In genomic region chrX:75834286-75834685, GRCm38 (mm10) we compare ENCODE assay signal across 23 mouse cellular contexts. TPM values are rescaled to one million over a fixed set of nuclear protein-coding genes. Genes with fewer than 3 reads are reported as not detected.
DNase-seq lines count a peak whose midpoint lies in the region; ATAC-seq and TF ChIP-seq lines count a peak whose summit lies in the region.
"Had no signal": no experiment of that assay in that cellular context is flagged by ENCODE, and none has a peak within 500 bp of the region (broad histone marks: within the 10 kb centered on the region; RNA-seq: fewer than 3 reads in every experiment).

No protein-coding gene starts in this region.

- no peak for TF ChIP-seq CTCF in liver, adult 2 months (IDR thresholded peaks at IDR 0.05; ENCODE audit: low read depth, low read length)
- no peak for TF ChIP-seq CTCF in embryonic fibroblast, embryonic 13.5 days (IDR thresholded peaks at IDR 0.05; ENCODE audit: borderline replicate concordance, insufficient read depth, low read length)

- H3K36me3 ChIP-seq in liver, adult 2 months (ENCODE audit: control insufficient read depth, insufficient read depth, low read length) = no peaks in the 10 kb centered on the region
- H3K36me3 ChIP-seq in liver, embryonic 12.5 days = no peaks in the 10 kb centered on the region
- H3K36me3 ChIP-seq: embryonic facial prominence, embryonic 12.5 days; forebrain, embryonic 15.5 days; heart, embryonic 12.5 days; hindbrain, embryonic 13.5 days; limb, embryonic 13.5 days; liver, embryonic 15.5 days; midbrain, embryonic 13.5 days; stomach, embryonic 15.5 days had no signal

- 61% methylated on average over 2 of the region's 2 CpGs for WGBS in liver, adult 2 months
- 76% methylated on average over 2 of the region's 2 CpGs for WGBS in liver, embryonic 12.5 days (ENCODE audit: insufficient replicate concordance)

- peak; percentile 35 for DNase-seq in liver, adult 2 months (ENCODE audit: extremely low read depth, low read depth, low spot score)
- peak; percentile 42 for DNase-seq in Muller cell, postnatal 12 days (ENCODE audit: inconsistent ontology term)
- peak; percentile 13 to 38 for DNase-seq in lung, postnatal 4 days
- DNase-seq in ovary, postnatal 14 days (ENCODE audit: low spot score) = no peak
- DNase-seq in thymus, postnatal 25 days = no peak
- DNase-seq in spleen, adult 12 weeks (ENCODE audit: low spot score) = no peak
- DNase-seq: cerebellum, adult 9-11 months; heart, postnatal 14 days; kidney, postnatal 36 days; right cerebral cortex, postnatal 14 days; thymus, adult 2 months had no signal

- peaks cover 2% of the 10 kb centered on the region; the same call in 1 of the 2 replicates for H3K79me2 ChIP-seq in liver, adult 2 months (ENCODE audit: control insufficient read depth, insufficient read depth, low read length)

- no peak for ATAC-seq in liver, embryonic 12.5 days
- ATAC-seq: CD4-positive, CD25-positive, alpha-beta regulatory T cell, adult 4 months; forebrain, embryonic 15.5 days; inflammation-experienced regulatory T-cells, adult 6 months; midbrain, embryonic 13.5 days had no signal

- H3K4me3 ChIP-seq in liver, adult 2 months (ENCODE audit: insufficient read depth, low read depth, low read length) = no peak overlapping the region
- no peak overlapping the region for H3K4me3 ChIP-seq in liver, embryonic 12.5 days
- no peak overlapping the region for H3K4me3 ChIP-seq in embryonic fibroblast, embryonic 13.5 days (ENCODE audit: insufficient read depth, low read length)
- H3K4me3 ChIP-seq: embryonic facial prominence, embryonic 12.5 days; forebrain, embryonic 15.5 days; heart, embryonic 12.5 days; hindbrain, embryonic 13.5 days; limb, embryonic 13.5 days; liver, embryonic 15.5 days; midbrain, embryonic 13.5 days; stomach, embryonic 15.5 days had no signal

- no peaks in the 10 kb centered on the region for H3K27me3 ChIP-seq in liver, adult 2 months (ENCODE audit: control insufficient read depth, insufficient read depth, low read length)
- no peaks in the 10 kb centered on the region for H3K27me3 ChIP-seq in liver, embryonic 12.5 days (replicated peaks)
- H3K27me3 ChIP-seq: embryonic facial prominence, embryonic 12.5 days; forebrain, embryonic 15.5 days; heart, embryonic 12.5 days; hindbrain, embryonic 13.5 days; limb, embryonic 13.5 days; liver, embryonic 15.5 days; midbrain, embryonic 13.5 days; stomach, embryonic 15.5 days had no signal

- no peak for TF ChIP-seq POLR2A in liver, adult 2 months (IDR thresholded peaks at IDR 0.05; ENCODE audit: extremely low read depth, insufficient read depth, low read length)
- TF ChIP-seq POLR2A in embryonic fibroblast, embryonic 13.5 days (IDR thresholded peaks at IDR 0.05; ENCODE audit: low read depth, low read length) = no peak

- H3K9me3 ChIP-seq in liver, embryonic 12.5 days (replicated peaks) = no peaks in the 10 kb centered on the region
- H3K9me3 ChIP-seq: embryonic facial prominence, embryonic 12.5 days; forebrain, embryonic 15.5 days; heart, embryonic 12.5 days; hindbrain, embryonic 13.5 days; limb, embryonic 13.5 days; liver, embryonic 15.5 days; midbrain, embryonic 13.5 days; stomach, embryonic 15.5 days had no signal

- no peak overlapping the region for H3K4me2 ChIP-seq in liver, embryonic 12.5 days
- H3K4me2 ChIP-seq: embryonic facial prominence, embryonic 12.5 days; forebrain, embryonic 15.5 days; heart, embryonic 12.5 days; hindbrain, embryonic 13.5 days; limb, embryonic 13.5 days; liver, embryonic 15.5 days; midbrain, embryonic 13.5 days; stomach, embryonic 15.5 days had no signal

- peaks cover 2% of the 10 kb centered on the region; the same call in 1 of the 2 replicates for H3K4me1 ChIP-seq in liver, adult 2 months (ENCODE audit: control insufficient read depth, insufficient read depth, low read length)
- H3K4me1 ChIP-seq in liver, embryonic 12.5 days = no peaks in the 10 kb centered on the region
- H3K4me1 ChIP-seq in embryonic fibroblast, embryonic 13.5 days (ENCODE audit: control insufficient read depth, insufficient read depth, low read length) = peaks cover 5% of the 10 kb centered on the region
- H3K4me1 ChIP-seq: embryonic facial prominence, embryonic 12.5 days; forebrain, embryonic 15.5 days; heart, embryonic 12.5 days; hindbrain, embryonic 13.5 days; limb, embryonic 13.5 days; liver, embryonic 15.5 days; stomach, embryonic 15.5 days had no signal

- H3K27ac ChIP-seq in liver, adult 2 months (replicated peaks; ENCODE audit: insufficient read depth, low read depth, low read length) = no peak overlapping the region
- H3K27ac ChIP-seq in liver, embryonic 12.5 days = no peak overlapping the region
- peak overlapping the region; percentile 88 for H3K27ac ChIP-seq in embryonic fibroblast, embryonic 13.5 days (ENCODE audit: insufficient read depth, low read length)
- H3K27ac ChIP-seq: embryonic facial prominence, embryonic 12.5 days; forebrain, embryonic 15.5 days; hindbrain, embryonic 13.5 days; limb, embryonic 13.5 days; liver, embryonic 15.5 days; midbrain, embryonic 13.5 days; stomach, embryonic 15.5 days had no signal

- no peak overlapping the region for H3K9ac ChIP-seq in liver, adult 2 months (ENCODE audit: low read depth, low read length)
- H3K9ac ChIP-seq in liver, embryonic 12.5 days = no peak overlapping the region
- H3K9ac ChIP-seq: embryonic facial prominence, embryonic 12.5 days; forebrain, embryonic 15.5 days; heart, embryonic 12.5 days; hindbrain, embryonic 13.5 days; limb, embryonic 13.5 days; liver, embryonic 15.5 days; midbrain, embryonic 13.5 days; stomach, embryonic 15.5 days had no signal

RNA-seq across cellular contexts. Expression of gene Pls3, which starts 40.7 kb away (rescaled TPM):
- 64.2 and 77.7 TPM in 2 replicates for total RNA-seq in liver, adult 2 months (2014; rRNA removed)
- 10.6 and 15.8 TPM in 2 replicates for polyA plus RNA-seq in liver, adult 2 months (2012; rRNA removed)
- 17.0 and 20.6 TPM in 2 replicates for polyA plus RNA-seq in liver, embryonic 12.5 days (2016; fragmentation: Nextera tagmentation; extraction: Ambion mirVana)
- polyA plus RNA-seq in embryonic fibroblast, embryonic 13.5 days (2011; ENCODE audit: insufficient read length, low read depth, missing spikeins) = 326 and 437 TPM in 2 replicates

Comparison
In these comparisons a context has a peak if more than half of its experiments do, and no peak if none do; other contexts are left out.
1. DNase-seq: peak in liver, adult 2 months (single experiment), Muller cell, postnatal 12 days (single experiment) and lung, postnatal 4 days (2 of 2); none in ovary, postnatal 14 days (single experiment), thymus, postnatal 25 days (single experiment) and spleen, adult 12 weeks (single experiment).
2. RNA of gene Pls3, which starts 40.7 kb away (polyA plus RNA-seq): 326 to 437 TPM in embryonic fibroblast, embryonic 13.5 days; 17.0 to 20.6 TPM in liver, embryonic 12.5 days and 10.6 to 15.8 TPM in liver, adult 2 months; every median in the first group is over 10 times any median in the second.